Mouse (Mus musculus) C2C12 (cell line): ENCODE measurements at regions not wholly inside any gene's neighbourhood (a gene's known extent, or its start where the extent isn't known, plus 50 kb on each side); places are given as distances from the start of the nearest gene placed in this dataset.

ENCODE experiments used
- CEBPB ChIP-seq: IDR thresholded peaks from one replicate; pipeline ENCODE4 v1.6.1; 2011; ENCODE audit warnings: low read depth, mild to moderate bottlenecking, control low read depth, moderate library complexity
- CTCF ChIP-seq: IDR thresholded peaks from one replicate; pipeline ENCODE4 v1.5.1; 2011; ENCODE audit not compliant: control insufficient read depth, insufficient read depth, insufficient read length
- FOSL1 ChIP-seq: IDR thresholded peaks from one replicate; pipeline ENCODE4 v1.8.0; 2011; ENCODE audit warnings: mild to moderate bottlenecking, low read length; ENCODE audit not compliant: poor library complexity, insufficient read depth, severe bottlenecking
- MAX ChIP-seq: IDR thresholded peaks from one replicate; pipeline ENCODE4 v1.6.1; 2011; ENCODE audit warnings: mild to moderate bottlenecking, control low read depth
- MYOD1 ChIP-seq: IDR thresholded peaks from one replicate; pipeline ENCODE4 v1.6.1; 2011; ENCODE audit warnings: low read depth; ENCODE audit not compliant: control insufficient read depth, insufficient read length
- MYOG ChIP-seq: IDR thresholded peaks from one replicate; pipeline ENCODE4 v1.6.1; 2011; ENCODE audit not compliant: control insufficient read depth, insufficient read length; ENCODE audit errors: extremely low read depth
- USF1 ChIP-seq: IDR thresholded peaks from one replicate; pipeline ENCODE4 v1.6.1; 2011; ENCODE audit warnings: low read depth, mild to moderate bottlenecking, control low read depth, moderate library complexity

- TF ChIP-seq CTCF: no peak
- TF ChIP-seq MAX: peak; percentile 31
- peak; percentile 27 for TF ChIP-seq FOSL1
- TF ChIP-seq USF1: no peak
- TF ChIP-seq MYOD1: no peak
- TF ChIP-seq MYOG: no peak
- TF ChIP-seq CEBPB: no peak
These were observed 71.2 kb upstream of the Rmdn2 start for GRCm38 (mm10) chr17:79540511-79540910.
